ENCODE assay signal across 8 mouse cellular contexts in the genomic region with DNA sequence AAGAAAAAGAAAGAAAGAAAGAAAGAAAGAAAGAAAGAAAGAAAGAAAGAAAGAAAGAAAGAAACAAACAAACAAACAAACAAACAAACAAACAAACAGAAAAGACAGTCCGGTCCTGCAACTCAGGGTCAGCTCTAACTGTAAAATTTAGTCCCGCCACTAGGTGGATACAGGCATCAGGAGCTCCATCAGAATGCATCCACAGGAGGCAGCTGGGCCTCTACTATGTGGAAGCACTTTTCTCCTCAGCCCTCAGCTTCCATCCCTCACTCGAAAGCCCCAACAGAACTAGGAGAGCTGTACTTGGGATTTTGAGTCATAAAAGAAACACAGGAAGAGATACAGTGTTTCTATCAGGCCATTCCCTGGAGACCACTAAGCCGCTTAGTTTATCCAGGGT. TPM values are rescaled to one million over a fixed set of nuclear protein-coding genes. Genes with fewer than 3 reads are reported as not detected.
A peak's percentile ranks its signal among the peaks of the same experiment; 100 is the strongest.
DNase-seq lines count a peak whose midpoint lies in the region; ATAC-seq lines count a peak whose summit lies in the region.

No protein-coding gene starts in this region.

- 42% methylated on average over 4 of the region's 4 CpGs for WGBS in forebrain, embryonic 15.5 days
- WGBS in hindbrain, embryonic 16.5 days = 37% methylated on average over 4 of the region's 4 CpGs

- H3K27me3 ChIP-seq in forebrain, embryonic 15.5 days = no peaks in the 10 kb centered on the region
- no peaks in the 10 kb centered on the region for H3K27me3 ChIP-seq in hindbrain, embryonic 16.5 days (replicated peaks; ENCODE audit: control insufficient read depth, insufficient read depth, low read length)

- 0 out of 2 replicates have a peak, but pooled peaks have one; percentile 66 for ATAC-seq in forebrain, embryonic 15.5 days (replicated peaks)
- 0 out of 2 replicates have a peak, but pooled peaks have one; percentile 80 for ATAC-seq in hindbrain, embryonic 16.5 days

- DNase-seq in urinary bladder, postnatal 25 days (ENCODE audit: low spot score) = peak; percentile 46
- no peak for DNase-seq in urinary bladder, adult 2 months (ENCODE audit: low spot score)
- DNase-seq in cerebellum, adult 11 months = peak; percentile 47
- DNase-seq in left cerebral cortex, postnatal 25 days (ENCODE audit: low spot score in 2 of 2) = peak; percentile 44 to 66
- DNase-seq in naive thymus-derived CD4-positive, alpha-beta T cell, adult 2 months (ENCODE audit: low read depth) = peak; percentile 81
- peak; percentile 69 for DNase-seq in thymus, postnatal 0 days (ENCODE audit: low spot score)

- no peak overlapping the region for H3K4me2 ChIP-seq in forebrain, embryonic 15.5 days (replicated peaks)
- no peak overlapping the region for H3K4me2 ChIP-seq in hindbrain, embryonic 16.5 days (ENCODE audit: low read length)

- peaks cover 5% of the 10 kb centered on the region for H3K4me1 ChIP-seq in forebrain, embryonic 15.5 days
- H3K4me1 ChIP-seq in hindbrain, embryonic 16.5 days (ENCODE audit: control insufficient read depth, insufficient read depth, low read depth, low read length) = peaks cover 2% of the 10 kb centered on the region; the same call in 1 of the 2 replicates

- no peak overlapping the region for H3K9ac ChIP-seq in forebrain, embryonic 15.5 days (replicated peaks)
- H3K9ac ChIP-seq in hindbrain, embryonic 16.5 days (ENCODE audit: low read depth, low read length) = no peak overlapping the region

- no peak overlapping the region for H3K4me3 ChIP-seq in forebrain, embryonic 15.5 days
- no peak overlapping the region for H3K4me3 ChIP-seq in hindbrain, embryonic 16.5 days (ENCODE audit: low read length)

- intact Hi-C loops in left cerebral cortex, postnatal 25 days (cut with DNase I) = loop anchor here (5.0 to 10.0 kb wide), 2 partner anchors 142 to 305 kb away; no protein-coding TSS in a partner anchor

- no peaks in the 10 kb centered on the region for H3K9me3 ChIP-seq in forebrain, embryonic 15.5 days
- H3K9me3 ChIP-seq in hindbrain, embryonic 16.5 days (ENCODE audit: control insufficient read depth, low read length) = no peaks in the 10 kb centered on the region

- no peaks in the 10 kb centered on the region for H3K36me3 ChIP-seq in forebrain, embryonic 15.5 days
- no peaks in the 10 kb centered on the region for H3K36me3 ChIP-seq in hindbrain, embryonic 16.5 days (ENCODE audit: control insufficient read depth, insufficient read depth, low read length)

- H3K27ac ChIP-seq in forebrain, embryonic 15.5 days (replicated peaks) = no peak overlapping the region
- no peak overlapping the region for H3K27ac ChIP-seq in hindbrain, embryonic 16.5 days (ENCODE audit: low read depth, low read length)

RNA-seq across cellular contexts. Expression of a gene that starts 14.2 kb away (rescaled TPM):
- polyA plus RNA-seq in urinary bladder, adult 2 months (2012; rRNA removed) = 120 and 149 TPM in 2 replicates
- polyA plus RNA-seq in forebrain, embryonic 15.5 days (2015; fragmentation: Nextera tagmentation; extraction: Ambion mirVana) = 137 and 150 TPM in 2 replicates
- 193 and 199 TPM in 2 replicates for polyA plus RNA-seq in hindbrain, embryonic 16.5 days (2015; fragmentation: Nextera tagmentation; extraction: Ambion mirVana)
- total RNA-seq in left cerebral cortex, postnatal 25 days (2021) = 10 to 100 TPM; 80.7 to 95.5 TPM
- 203 and 216 TPM in 2 replicates for polyA plus RNA-seq in thymus, postnatal 0 days (2015; fragmentation: Nextera tagmentation; extraction: Ambion mirVana)
